Mouse (Mus musculus): ENCODE measurements around the gene Unc119b. TPM values are rescaled to one million over a fixed set of nuclear protein-coding genes. Genes with fewer than 3 reads are reported as not detected.
"Not testable (repeated sequence)": the region's sequence is repeated elsewhere in the genome, so short reads cannot be mapped to it uniquely, and the experiment has no call there.

Gene Unc119b
- polyA plus RNA-seq, 1 experiment from 2014 or later = 62.6 TPM

DNA sequence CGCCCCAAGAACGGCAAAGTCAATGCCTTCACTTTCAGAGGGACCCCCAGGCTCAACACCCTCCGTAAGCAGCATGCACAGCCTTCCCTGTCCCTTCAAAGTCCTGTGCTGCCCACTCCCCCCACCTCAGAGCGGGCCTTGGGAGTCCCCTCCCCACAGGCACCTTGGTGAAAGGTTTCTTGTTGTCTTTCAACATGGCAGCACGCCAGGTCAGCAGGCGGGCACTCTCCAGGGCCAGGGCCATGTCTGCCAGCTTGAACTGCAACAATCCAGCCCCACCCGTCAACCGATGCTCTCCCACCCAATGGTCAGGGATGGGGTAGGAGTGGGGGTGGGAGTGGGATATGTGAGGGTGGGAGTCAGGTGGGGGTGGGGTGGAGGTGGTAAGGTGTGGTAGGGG, 23.6 kb downstream of the Unc119b start:
- Histone ChIP-seq H3K4me2 (no peak overlapping the region), H3K27me3 (no peaks in the 10 kb centered on the region), H3K9me3 (no peaks in the 10 kb centered on the region), H3K36me3 (peaks cover 89% of the 10 kb centered on the region), H3K9ac (replicated peaks) (no peak overlapping the region), H3K27ac (no peak overlapping the region), H3K4me3 (replicated peaks) (no peak overlapping the region), H3K4me1 (replicated peaks) (no peaks in the 10 kb centered on the region)
- 93% methylated on average over 8 of the region's 8 CpGs for WGBS
- ATAC-seq (ENCODE audit: insufficient number of reproducible peaks, insufficient read depth, low FRiP score, low TSS enrichment, low read depth) = no peak

GRCm38 (mm10) chr5:115103253-115103652, 31.5 kb downstream of the Unc119b start:
- ATAC-seq (ENCODE audit: insufficient number of reproducible peaks, insufficient read depth, low FRiP score, low TSS enrichment, low read depth); H3K9ac ChIP-seq (replicated peaks); H3K4me3 ChIP-seq (replicated peaks); H3K4me2 ChIP-seq; H3K9me3 ChIP-seq; H3K4me1 ChIP-seq (replicated peaks); H3K27me3 ChIP-seq; H3K27ac ChIP-seq: not testable (repeated sequence)
- peaks cover 66% of the 10 kb centered on the region for H3K36me3 ChIP-seq
- 96% methylated on average over 23 of the region's 23 CpGs for WGBS

DNA sequence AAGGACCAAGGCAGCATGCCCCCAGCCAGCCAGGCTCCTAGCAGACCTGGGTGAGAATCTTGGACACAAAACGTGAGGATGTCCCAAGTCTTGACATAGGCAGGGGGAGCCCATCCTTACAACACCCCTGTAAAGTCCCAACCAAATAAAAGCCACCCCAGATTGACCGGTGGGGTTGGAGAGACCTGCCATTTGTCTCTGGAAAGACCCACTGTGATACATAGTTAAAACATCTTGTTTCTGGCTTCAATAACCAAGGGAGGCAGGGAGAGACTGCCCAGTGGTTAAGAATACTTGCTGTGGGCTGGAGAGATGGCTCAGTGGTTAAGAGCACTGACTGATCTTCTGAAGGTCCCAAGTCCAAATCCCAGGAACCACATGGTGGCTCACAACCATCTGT, 32.5 kb downstream of the Unc119b start:
- Histone ChIP-seq H3K27ac (no peak overlapping the region), H3K4me1 (replicated peaks) (no peaks in the 10 kb centered on the region), H3K9ac (replicated peaks) (no peak overlapping the region), H3K4me3 (replicated peaks) (no peak overlapping the region), H3K27me3 (no peaks in the 10 kb centered on the region), H3K9me3 (no peaks in the 10 kb centered on the region), H3K4me2 (no peak overlapping the region), H3K36me3 (peaks cover 66% of the 10 kb centered on the region)
- 85% methylated on average over 2 of the region's 2 CpGs for WGBS
- ATAC-seq (ENCODE audit: insufficient number of reproducible peaks, insufficient read depth, low FRiP score, low TSS enrichment, low read depth) = no peak

GRCm38 (mm10) chr5:115100473-115100872, 34.3 kb downstream of the Unc119b start:
- no peak overlapping the region for H3K4me2 ChIP-seq
- no peak overlapping the region for H3K4me3 ChIP-seq (replicated peaks)
- H3K4me1 ChIP-seq (replicated peaks) = no peaks in the 10 kb centered on the region
- ATAC-seq (ENCODE audit: insufficient number of reproducible peaks, insufficient read depth, low FRiP score, low TSS enrichment, low read depth) = no peak
- H3K9me3 ChIP-seq = no peaks in the 10 kb centered on the region
- no peaks in the 10 kb centered on the region for H3K27me3 ChIP-seq
- no peak overlapping the region for H3K27ac ChIP-seq
- 76% methylated on average over 6 of the region's 6 CpGs for WGBS
- H3K9ac ChIP-seq (replicated peaks) = no peak overlapping the region
- peaks cover 77% of the 10 kb centered on the region for H3K36me3 ChIP-seq

DNA sequence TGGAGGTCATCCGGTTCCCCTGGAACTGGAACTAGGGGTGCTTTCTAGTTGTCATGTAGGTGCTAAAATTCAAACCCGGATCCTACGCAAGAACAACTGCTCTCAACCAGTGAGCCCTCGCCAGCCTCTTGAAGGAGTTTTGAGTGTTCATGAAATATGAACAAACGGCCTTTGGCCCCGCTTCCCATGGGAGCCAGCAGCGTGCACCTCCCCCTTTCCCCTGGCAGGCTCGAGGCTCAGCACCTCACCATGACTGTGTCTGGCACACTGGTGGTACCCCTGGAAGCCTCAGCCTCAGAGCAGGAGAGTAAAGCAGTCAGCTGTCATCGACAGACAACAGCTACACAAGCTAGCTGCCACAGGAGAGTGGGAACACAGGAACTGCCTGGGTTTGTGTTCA, 34.8 kb downstream of the Unc119b start:
- Histone ChIP-seq H3K4me2 (no peak overlapping the region), H3K9me3 (no peaks in the 10 kb centered on the region), H3K9ac (replicated peaks) (no peak overlapping the region), H3K27ac (no peak overlapping the region), H3K27me3 (no peaks in the 10 kb centered on the region), H3K4me3 (replicated peaks) (no peak overlapping the region), H3K4me1 (replicated peaks) (no peaks in the 10 kb centered on the region), H3K36me3 (peaks cover 81% of the 10 kb centered on the region)
- no peak for ATAC-seq (ENCODE audit: insufficient number of reproducible peaks, insufficient read depth, low FRiP score, low TSS enrichment, low read depth)
- WGBS = 84% methylated on average over 9 of the region's 9 CpGs

DNA sequence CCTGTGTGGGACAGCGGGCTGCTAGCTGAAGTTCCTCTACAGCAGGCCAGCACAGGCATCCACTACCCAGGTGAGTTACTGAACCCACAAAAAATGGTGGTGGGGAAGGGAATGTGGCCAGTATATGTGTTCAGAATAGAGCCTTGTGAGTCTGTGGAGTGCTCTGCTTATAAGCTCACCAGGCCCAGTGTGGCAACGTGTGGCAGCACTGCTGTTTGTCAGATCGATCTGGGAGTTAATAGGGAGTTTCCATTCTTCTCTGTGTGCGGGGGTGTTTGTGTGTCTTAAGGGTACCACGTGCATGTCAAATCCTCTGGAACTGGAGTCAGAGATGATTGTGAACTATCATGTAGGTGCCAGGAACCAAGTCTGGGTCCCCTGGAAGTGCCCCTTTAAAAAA, 35.2 kb downstream of the Unc119b start:
- no peaks in the 10 kb centered on the region for H3K27me3 ChIP-seq
- H3K9me3 ChIP-seq = no peaks in the 10 kb centered on the region
- peaks cover 84% of the 10 kb centered on the region for H3K36me3 ChIP-seq
- no peak for ATAC-seq (ENCODE audit: insufficient number of reproducible peaks, insufficient read depth, low FRiP score, low TSS enrichment, low read depth)
- no peak overlapping the region for H3K27ac ChIP-seq
- no peak overlapping the region for H3K4me2 ChIP-seq
- no peaks in the 10 kb centered on the region for H3K4me1 ChIP-seq (replicated peaks)
- WGBS = 87% methylated on average over 5 of the region's 5 CpGs
- no peak overlapping the region for H3K4me3 ChIP-seq (replicated peaks)
- H3K9ac ChIP-seq (replicated peaks) = no peak overlapping the region

GRCm38 (mm10) chr5:115098195-115098594, 36.6 kb downstream of the Unc119b start, which contains the start of gene Gm10401:
Gene Gm10401, minus strand, starts transcription at chr5:115098295.
- WGBS = 97% methylated on average over 8 of the region's 8 CpGs
- H3K4me1 ChIP-seq (replicated peaks) = no peaks in the 10 kb centered on the region
- ATAC-seq (ENCODE audit: insufficient number of reproducible peaks, insufficient read depth, low FRiP score, low TSS enrichment, low read depth) = no peak
- no peak within 1 kb of the TSS for H3K4me3 ChIP-seq (replicated peaks)
- no peaks in the 10 kb centered on the region for H3K9me3 ChIP-seq
- H3K4me2 ChIP-seq = no peak within 1 kb of the TSS
- no peak within 1 kb of the TSS for H3K27ac ChIP-seq
- H3K9ac ChIP-seq (replicated peaks) = no peak within 1 kb of the TSS
- H3K27me3 ChIP-seq = no peaks in the 10 kb centered on the region
- peaks cover 85% of the 10 kb centered on the region for H3K36me3 ChIP-seq

GRCm38 (mm10) chr5:115091776-115092175, 43.0 kb downstream of the Unc119b start:
- Histone ChIP-seq H3K36me3 (peaks cover 97% of the 10 kb centered on the region), H3K27me3 (no peaks in the 10 kb centered on the region), H3K9ac (replicated peaks) (no peak overlapping the region), H3K4me2 (no peak overlapping the region), H3K27ac (no peak overlapping the region), H3K9me3 (no peaks in the 10 kb centered on the region), H3K4me1 (replicated peaks) (no peaks in the 10 kb centered on the region), H3K4me3 (replicated peaks) (no peak overlapping the region)
- WGBS = 83% methylated on average over 6 of the region's 6 CpGs
- no peak for ATAC-seq (ENCODE audit: insufficient number of reproducible peaks, insufficient read depth, low FRiP score, low TSS enrichment, low read depth)

DNA sequence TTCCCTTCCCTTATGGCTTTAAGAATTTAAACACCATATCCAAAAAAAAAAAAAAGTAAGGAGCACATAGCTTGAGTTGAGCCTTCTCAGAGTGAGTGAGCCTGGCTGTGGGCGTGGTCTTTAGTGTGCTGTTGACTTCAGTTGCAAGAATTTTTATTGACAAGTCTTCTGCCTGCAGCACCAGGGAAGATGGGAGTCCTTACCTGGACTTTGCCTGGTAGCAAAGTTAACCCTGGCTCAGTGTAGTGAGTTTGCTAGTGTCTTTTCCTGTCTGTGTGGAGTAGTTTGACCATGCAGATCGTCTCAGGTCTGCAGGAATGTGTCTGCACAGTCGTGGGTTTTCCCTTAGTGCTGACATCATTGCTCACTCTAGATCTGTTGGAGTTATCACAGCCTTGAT, 43.8 kb downstream of the Unc119b start:
- WGBS = 75% methylated on average over 3 of the region's 3 CpGs
- Histone ChIP-seq H3K36me3 (peaks cover 97% of the 10 kb centered on the region), H3K27ac (no peak overlapping the region), H3K4me2 (no peak overlapping the region), H3K9me3 (no peaks in the 10 kb centered on the region), H3K4me1 (replicated peaks) (no peaks in the 10 kb centered on the region), H3K9ac (replicated peaks) (no peak overlapping the region), H3K4me3 (replicated peaks) (no peak overlapping the region), H3K27me3 (no peaks in the 10 kb centered on the region)
- ATAC-seq (ENCODE audit: insufficient number of reproducible peaks, insufficient read depth, low FRiP score, low TSS enrichment, low read depth) = no peak

DNA sequence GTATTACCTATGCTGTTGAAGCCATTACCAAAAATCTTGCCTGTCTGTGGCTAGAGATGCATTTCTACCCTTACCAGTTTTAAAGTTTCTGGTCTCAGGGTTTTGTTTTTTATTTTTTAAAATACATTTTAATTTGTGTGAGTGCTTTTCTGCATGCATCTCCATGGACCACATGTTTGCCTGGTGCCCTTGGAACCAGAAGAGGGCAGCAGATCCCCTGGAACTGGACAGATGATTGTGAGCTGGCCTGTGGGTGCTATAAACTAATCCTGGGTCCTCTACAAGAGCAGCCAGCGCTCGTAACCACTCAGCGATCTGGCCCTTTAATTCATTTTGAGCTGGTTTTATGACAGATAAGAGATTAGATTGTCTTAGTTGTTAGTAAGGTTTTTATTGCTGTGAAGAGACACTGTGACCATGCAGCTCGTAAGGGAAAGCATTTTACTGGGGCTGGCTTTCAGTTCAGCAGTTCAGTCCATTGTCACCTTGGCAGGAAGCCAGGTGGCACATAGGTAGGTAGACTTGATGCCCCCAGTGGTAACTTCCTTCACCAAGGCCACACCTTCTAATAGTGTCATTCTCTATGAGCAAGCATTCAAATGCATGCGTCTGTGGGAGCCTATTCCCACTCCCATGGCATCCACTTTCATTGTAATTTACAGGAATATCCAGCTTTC, 45.0 kb downstream of the Unc119b start:
- Histone ChIP-seq H3K4me1 (replicated peaks) (no peaks in the 10 kb centered on the region), H3K9ac (replicated peaks) (no peak overlapping the region), H3K27me3 (no peaks in the 10 kb centered on the region), H3K36me3 (peaks cover 96% of the 10 kb centered on the region), H3K4me2 (no peak overlapping the region), H3K27ac (no peak overlapping the region), H3K9me3 (no peaks in the 10 kb centered on the region), H3K4me3 (replicated peaks) (no peak overlapping the region)
- WGBS = 88% methylated on average over 5 of the region's 5 CpGs
- no peak for ATAC-seq (ENCODE audit: insufficient number of reproducible peaks, insufficient read depth, low FRiP score, low TSS enrichment, low read depth)

- H3K4me2 ChIP-seq = no peak overlapping the region
- H3K36me3 ChIP-seq = peaks cover 94% of the 10 kb centered on the region
- H3K4me3 ChIP-seq (replicated peaks) = no peak overlapping the region
- over 99% methylated on average over 2 of the region's 2 CpGs for WGBS
- no peak overlapping the region for H3K9ac ChIP-seq (replicated peaks)
- no peak overlapping the region for H3K27ac ChIP-seq
- no peaks in the 10 kb centered on the region for H3K4me1 ChIP-seq (replicated peaks)
- no peaks in the 10 kb centered on the region for H3K9me3 ChIP-seq
- H3K27me3 ChIP-seq = no peaks in the 10 kb centered on the region
- no peak for ATAC-seq (ENCODE audit: insufficient number of reproducible peaks, insufficient read depth, low FRiP score, low TSS enrichment, low read depth)
Measured at GRCm38 (mm10) chr5:115085675-115086074, 49.1 kb downstream of the Unc119b start.

- H3K36me3 ChIP-seq = peaks cover 72% of the 10 kb centered on the region
- H3K27me3 ChIP-seq = no peaks in the 10 kb centered on the region
- ATAC-seq (ENCODE audit: insufficient number of reproducible peaks, insufficient read depth, low FRiP score, low TSS enrichment, low read depth) = no peak
- H3K4me3 ChIP-seq (replicated peaks) = no peak overlapping the region
- no peak overlapping the region for H3K27ac ChIP-seq
- no peak overlapping the region for H3K4me2 ChIP-seq
- no peak overlapping the region for H3K9ac ChIP-seq (replicated peaks)
- WGBS = 89% methylated on average over 6 of the region's 6 CpGs
- H3K4me1 ChIP-seq (replicated peaks) = no peaks in the 10 kb centered on the region
- no peaks in the 10 kb centered on the region for H3K9me3 ChIP-seq
Measured at GRCm38 (mm10) chr5:115083492-115083891, 51.3 kb downstream of the Unc119b start.
